Mouse (Mus musculus) liver, embryonic 14.5 days (tissue): ENCODE measurements at regions not wholly inside any gene's neighbourhood (a gene's known extent, or its start where the extent isn't known, plus 50 kb on each side); places are given as distances from the start of the nearest gene placed in this dataset.

ENCODE experiments used
- ATAC-seq: fragments of 200-750 bp; cut with Nextera tagmentation; 2 replicates; pipeline ENCODE4 v1.8.0; 2017; ENCODE audit warnings: moderate number of reproducible peaks, mild to moderate bottlenecking, moderate library complexity; ENCODE audit not compliant: insufficient read depth
- DNase-seq, 3 experiments: peaks; one replicate each; pipeline ENCODE4 v3.0.0-alpha.2; 2012 to 2013; ENCODE audit warnings: low read depth in 3 of 3, low spot score in 3 of 3
- H3K27ac ChIP-seq: fragments of 300-500 bp; sonication (generic); 2 replicates; pipeline ENCODE4 v1.5.1; 2014; ENCODE audit warnings: moderate library complexity, mild to moderate bottlenecking, control low read depth, inconsistent platforms
- H3K27me3 ChIP-seq: fragments of 300-500 bp; sonication (generic); 2 replicates; pipeline ENCODE4 v1.6.1; 2014; ENCODE audit warnings: mild to moderate bottlenecking, low read length, moderate library complexity; ENCODE audit not compliant: control insufficient read depth, insufficient read depth
- H3K36me3 ChIP-seq: fragments of 300-500 bp; sonication (generic); replicated peaks from 2 replicates; pipeline ENCODE4 v1.6.1; 2014; ENCODE audit warnings: low read depth; ENCODE audit not compliant: control insufficient read depth, insufficient read depth
- H3K4me1 ChIP-seq, 2 experiments: fragments of 200-500 bp in 1 of 2; fragments of 300-500 bp in 1 of 2; sonication (generic) in 1 of 2; replicated peaks; 2 replicates each; pipeline ENCODE4 v1.6.1; 2012 to 2014; ENCODE audit warnings: antibody characterized with exemption in 1 of 2, inconsistent platforms in 1 of 2, low read length in 1 of 2; ENCODE audit not compliant: control insufficient read depth in 2 of 2, insufficient read depth in 2 of 2
- H3K4me2 ChIP-seq: fragments of 300-500 bp; sonication (generic); 2 replicates; pipeline ENCODE4 v1.6.1; 2014; ENCODE audit warnings: low read depth, mild to moderate bottlenecking, control low read depth, moderate library complexity
- H3K4me3 ChIP-seq, 2 experiments: fragments of 200-500 bp in 1 of 2; fragments of 300-500 bp in 1 of 2; sonication (generic) in 1 of 2; 2 replicates each; pipeline ENCODE4 v1.5.1; 2012 to 2014; ENCODE audit warnings: low read depth in 2 of 2, low read length in 2 of 2, mild to moderate bottlenecking in 2 of 2, control low read depth in 1 of 2, inconsistent platforms in 1 of 2, moderate library complexity in 1 of 2; ENCODE audit not compliant: insufficient read depth in 1 of 2
- H3K9ac ChIP-seq: fragments of 300-500 bp; sonication (generic); replicated peaks from 2 replicates; pipeline ENCODE4 v1.6.1; 2014; ENCODE audit warnings: mild to moderate bottlenecking, control low read depth, moderate library complexity
- H3K9me3 ChIP-seq: fragments of 300-500 bp; sonication (generic); 2 replicates; pipeline ENCODE4 v1.6.1; 2016; ENCODE audit warnings: low read length, mixed read lengths; ENCODE audit not compliant: control insufficient read depth
- CTCF ChIP-seq: IDR thresholded peaks from 2 replicates; pipeline ENCODE4 v1.5.1; 2016; ENCODE audit warnings: antibody characterized with exemption, low read depth, control low read depth
- EP300 ChIP-seq: IDR thresholded peaks from 2 replicates; pipeline ENCODE4 v1.6.1; 2016; ENCODE audit warnings: antibody characterized with exemption, low read depth
- WGBS: fragments of 180-500 bp; shearing (Covaris S2); extraction: QIAGEN DNeasy Blood & Tissue Kit; methylation state at CpG from one replicate; pipeline ENCODE4 v1.1.7; 2014; ENCODE audit not compliant: insufficient replicate concordance; 5-methylcytosine and 5-hydroxymethylcytosine counted together

- Histone ChIP-seq H3K27ac (no peak overlapping the region), H3K4me3 (no peak overlapping the region), H3K27me3 (no peaks in the 10 kb centered on the region), H3K4me1 (no peaks in the 10 kb centered on the region), H3K9ac (no peak overlapping the region), H3K9me3 (no peaks in the 10 kb centered on the region), H3K4me2 (no peak overlapping the region), H3K36me3 (no peaks in the 10 kb centered on the region)
- ATAC-seq (no peak), DNase-seq (no peak)
- TF ChIP-seq CTCF (no peak), EP300 (no peak)
- 66% methylated on average over 3 of the region's 3 CpGs for WGBS
These were observed 89.1 kb downstream of the 9330182O14Rik start for GRCm38 (mm10) chr15:40223272-40223671.

- Histone ChIP-seq H3K9me3 (no peaks in the 10 kb centered on the region), H3K27ac (no peak overlapping the region), H3K36me3 (no peaks in the 10 kb centered on the region), H3K4me3 (no peak overlapping the region), H3K9ac (no peak overlapping the region), H3K4me1 (no peaks in the 10 kb centered on the region), H3K4me2 (no peak overlapping the region), H3K27me3 (no peaks in the 10 kb centered on the region)
- TF ChIP-seq CTCF (no peak), EP300 (no peak)
- WGBS: 56% methylated on average over 4 of the region's 4 CpGs
- DNase-seq (no peak), ATAC-seq (no peak)
These were observed 107.6 kb downstream of the 9330182O14Rik start for GRCm38 (mm10) chr15:40241764-40242163.

GRCm38 (mm10) chr15:40248966-40249365, 114.8 kb downstream of the 9330182O14Rik start:
- no peak overlapping the region for H3K9ac ChIP-seq
- TF ChIP-seq EP300 (no peak), CTCF (no peak)
- ATAC-seq: no peak
- H3K27ac ChIP-seq: no peak overlapping the region
- no peak for DNase-seq
- no peak overlapping the region for H3K4me3 ChIP-seq
- H3K4me2 ChIP-seq: no peak overlapping the region
- WGBS: 63% methylated on average over 4 of the region's 4 CpGs
- no peaks in the 10 kb centered on the region for H3K9me3 ChIP-seq
- no peaks in the 10 kb centered on the region for H3K4me1 ChIP-seq
- no peaks in the 10 kb centered on the region for H3K27me3 ChIP-seq
- no peaks in the 10 kb centered on the region for H3K36me3 ChIP-seq

- Histone ChIP-seq H3K4me3 (no peak overlapping the region), H3K36me3 (no peaks in the 10 kb centered on the region), H3K27me3 (no peaks in the 10 kb centered on the region), H3K4me1 (no peaks in the 10 kb centered on the region), H3K27ac (no peak overlapping the region), H3K9me3 (no peaks in the 10 kb centered on the region), H3K9ac (no peak overlapping the region), H3K4me2 (no peak overlapping the region)
- WGBS: 61% methylated on average over 5 of the region's 5 CpGs
- TF ChIP-seq EP300 (no peak), CTCF (no peak)
- ATAC-seq (no peak), DNase-seq (no peak)
These were observed 125.3 kb downstream of the 9330182O14Rik start for GRCm38 (mm10) chr15:40259433-40259832.

GRCm38 (mm10) chr15:40279021-40279420, 144.9 kb downstream of the 9330182O14Rik start:
- WGBS: 67% methylated on average over 1 of the region's 1 CpGs
- no peaks in the 10 kb centered on the region for H3K36me3 ChIP-seq
- no peak overlapping the region for H3K9ac ChIP-seq
- no peaks in the 10 kb centered on the region for H3K27me3 ChIP-seq
- TF ChIP-seq CTCF: no peak
- no peak for TF ChIP-seq EP300
- no peak overlapping the region for H3K27ac ChIP-seq
- H3K4me3 ChIP-seq: no peak overlapping the region
- H3K9me3 ChIP-seq: no peaks in the 10 kb centered on the region
- H3K4me2 ChIP-seq: no peak overlapping the region
- ATAC-seq: no peak
- no peaks in the 10 kb centered on the region for H3K4me1 ChIP-seq
- DNase-seq: no peak
